Mouse (Mus musculus) brain, embryonic 14.5 days (tissue): ENCODE data around the gene Serpine1.

Experiments
- CTCF ChIP-seq: fragments of 200-500 bp; IDR thresholded peaks from 2 replicates; pipeline ENCODE4 v1.5.1; 2012; ENCODE audit warnings: inconsistent platforms, mild to moderate bottlenecking, moderate library complexity, borderline replicate concordance; ENCODE audit not compliant: insufficient read depth, insufficient read length; ENCODE audit errors: extremely low read depth
- POLR2A ChIP-seq: fragments of 200-500 bp; IDR thresholded peaks from 2 replicates; pipeline ENCODE4 v1.6.1; 2012; ENCODE audit warnings: mild to moderate bottlenecking, inconsistent platforms, borderline replicate concordance; ENCODE audit not compliant: poor library complexity, insufficient read depth, insufficient read length, severe bottlenecking; ENCODE audit errors: extremely low read depth

DNA sequence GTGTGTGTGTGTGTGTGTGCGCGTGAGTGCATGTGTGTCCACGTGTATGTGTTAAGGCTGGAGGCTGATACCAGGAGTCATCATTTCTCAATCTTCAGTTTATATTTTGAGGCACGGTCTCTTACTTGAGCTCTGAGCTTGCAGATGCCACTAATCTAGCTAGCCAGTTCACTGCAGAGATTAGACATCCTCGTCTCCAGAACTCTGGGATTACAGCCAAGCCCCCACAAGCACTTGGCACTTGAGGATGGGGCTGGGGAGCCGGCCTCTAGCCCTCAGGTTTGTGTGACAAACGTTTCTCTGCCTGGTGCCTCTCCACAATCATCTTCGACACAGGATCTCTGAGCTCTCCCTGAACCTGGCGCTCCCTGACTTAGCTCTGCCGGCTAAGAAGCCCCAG lies 18.8 kb upstream of the Serpine1 start:
- TF ChIP-seq CTCF (no peak), POLR2A (no peak)
